Mouse (Mus musculus) kidney, adult 2 months (tissue): ENCODE data around the gene Nusap1.

ENCODE experiments used
- CTCF ChIP-seq: fragments of 200-500 bp; conservative IDR thresholded peaks from 2 replicates; pipeline ENCODE4 v1.5.1; 2011; ENCODE audit warnings: low read depth, mild to moderate bottlenecking, control low read depth, low read length, moderate library complexity, mixed read lengths; ENCODE audit not compliant: insufficient read depth, insufficient read length
- POLR2A ChIP-seq: fragments of 200-500 bp; IDR thresholded peaks from one replicate; pipeline ENCODE4 v1.6.1; 2011; ENCODE audit warnings: low read depth, low read length, control low read depth

DNA sequence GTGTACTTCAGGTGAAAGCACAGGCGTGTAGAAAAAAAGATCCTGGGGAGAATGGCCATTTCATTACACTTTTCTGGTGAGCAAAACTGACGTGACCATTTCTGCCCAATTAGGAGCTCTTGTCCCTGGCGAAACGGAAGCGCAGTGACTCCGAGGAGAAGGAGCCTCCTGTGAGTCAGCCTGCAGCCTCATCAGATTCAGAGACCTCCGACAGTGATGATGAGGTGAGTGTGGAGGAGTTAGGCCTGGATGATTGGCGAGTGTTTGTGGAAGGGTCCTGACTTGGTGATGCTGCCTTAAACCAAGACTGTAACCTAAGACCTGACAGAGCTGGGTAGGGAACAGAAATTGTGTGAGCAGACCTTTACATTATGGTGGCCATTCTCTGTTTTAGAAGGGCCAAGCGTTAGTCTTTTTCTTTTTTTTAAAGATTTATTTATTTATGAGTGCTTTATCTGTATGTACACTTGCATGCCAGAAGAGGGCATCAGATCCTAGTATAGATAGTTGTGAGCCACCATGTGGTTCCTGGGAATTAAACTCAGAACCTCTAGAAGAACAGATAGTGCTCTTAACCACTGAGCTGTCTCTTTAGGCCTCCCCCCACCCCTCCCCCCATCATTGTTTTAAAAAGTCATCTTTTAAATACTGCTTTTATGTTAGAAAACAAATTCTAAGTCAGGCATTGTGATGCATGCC is 74.1 kb downstream of the Nusap1 start:
- TF ChIP-seq POLR2A, result no peak
- no peak for TF ChIP-seq CTCF
